Mouse (Mus musculus) urinary bladder, adult 18-20 months (tissue): ENCODE measurements at regions not wholly inside any gene's neighbourhood (a gene's known extent, or its start where the extent isn't known, plus 50 kb on each side); places are given as distances from the start of the nearest gene placed in this dataset.
A peak's percentile ranks its signal among the peaks of the same experiment; 100 is the strongest.

Experiments used
- DNase-seq, 2 experiments: peaks; one replicate each; pipeline ENCODE4 v3.0.0; 2022; ENCODE audit warnings: low spot score in 2 of 2, mixed read lengths in 2 of 2

DNA sequence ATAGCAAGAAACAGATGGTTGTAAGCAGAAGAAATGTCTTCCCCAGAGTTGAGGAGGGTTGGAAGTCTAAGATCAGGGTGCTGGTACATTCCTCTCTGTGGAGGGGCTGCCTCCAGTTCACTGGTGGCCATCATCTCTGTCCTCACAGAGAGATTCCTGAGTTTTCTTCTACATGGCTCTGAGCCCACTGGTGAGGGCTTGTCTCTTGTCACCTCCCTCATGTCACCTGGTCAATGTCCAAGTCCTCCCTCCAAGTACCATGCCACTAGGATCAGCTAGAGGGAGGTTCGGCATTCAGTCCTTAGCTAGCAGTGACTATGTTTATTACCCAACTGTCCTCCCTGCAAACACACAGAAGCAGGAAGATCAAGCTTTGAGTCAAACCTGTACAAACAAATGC, 258.3 kb downstream of the Tgfb2 start:
- DNase-seq, result no peak

DNA sequence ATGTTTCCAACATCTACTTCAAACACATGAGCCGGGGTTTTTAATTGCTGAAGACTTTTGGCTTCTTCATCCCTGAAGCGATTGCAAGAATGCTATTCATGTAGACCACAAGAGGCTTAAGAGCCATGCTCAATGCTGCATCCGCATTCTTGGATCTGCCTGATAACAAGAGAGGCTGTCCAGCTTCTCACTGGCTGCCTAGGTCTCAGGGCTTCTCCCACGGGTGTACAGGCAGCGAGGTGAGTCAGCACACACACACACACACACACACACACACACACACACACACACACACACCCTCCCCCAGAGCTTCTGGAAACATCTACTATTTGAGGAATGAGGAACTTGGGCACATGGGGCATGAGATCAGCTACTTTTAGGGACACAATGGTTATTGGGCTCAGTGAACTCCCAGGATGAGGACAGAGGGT, 261.1 kb downstream of the Tgfb2 start:
- DNase-seq, result peak; percentile 26 to 44

DNA sequence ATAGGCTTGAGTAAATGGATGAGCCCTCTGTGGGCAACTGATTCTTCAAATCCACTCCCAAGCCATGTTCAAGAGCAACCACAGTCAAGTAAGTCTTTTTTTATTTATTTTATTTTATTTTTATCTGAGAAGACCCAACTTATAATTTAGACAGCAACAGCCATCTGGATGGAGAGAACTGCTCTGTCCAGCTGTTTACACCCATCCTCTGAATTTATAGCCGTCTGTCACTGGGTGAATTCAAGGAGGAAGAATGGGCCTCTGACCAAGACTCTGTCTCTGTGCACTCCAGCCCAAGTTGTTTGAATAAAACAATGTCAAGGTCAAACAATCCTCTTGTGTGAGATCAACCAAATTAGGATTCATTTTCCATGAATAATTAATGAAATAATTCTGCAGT, 263.6 kb downstream of the Tgfb2 start:
- DNase-seq, result no peak

DNA sequence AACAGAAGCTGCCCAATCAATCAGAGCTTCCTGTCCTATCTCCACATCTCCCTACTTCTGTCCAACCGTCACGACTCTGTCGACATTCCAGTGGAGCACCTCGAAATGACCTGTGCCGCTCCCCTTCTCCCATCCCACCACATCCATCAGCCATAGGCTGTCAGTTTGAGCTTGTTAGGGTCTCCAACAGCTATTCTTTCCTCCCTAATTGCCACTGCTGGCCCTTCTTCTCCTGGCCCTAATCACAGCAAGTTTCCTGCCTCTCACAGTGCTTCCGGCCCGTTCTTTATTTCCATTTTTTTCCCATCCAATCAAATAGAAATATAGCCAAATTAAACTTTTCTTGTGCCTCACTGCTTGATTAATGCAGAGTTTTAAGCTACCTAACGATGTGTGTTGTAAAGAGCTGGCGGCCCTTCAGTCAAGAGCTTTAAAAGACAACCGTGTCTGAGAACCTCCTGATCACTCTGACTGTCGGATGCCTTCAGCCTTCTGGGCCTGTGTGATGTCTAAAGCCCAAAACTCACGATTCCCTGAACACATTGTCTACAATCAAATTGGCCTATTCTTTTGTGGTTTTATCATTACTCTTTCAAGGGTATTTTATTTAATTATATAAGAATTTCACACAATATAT, 270.3 kb downstream of the Tgfb2 start:
- DNase-seq, result no peak

DNA sequence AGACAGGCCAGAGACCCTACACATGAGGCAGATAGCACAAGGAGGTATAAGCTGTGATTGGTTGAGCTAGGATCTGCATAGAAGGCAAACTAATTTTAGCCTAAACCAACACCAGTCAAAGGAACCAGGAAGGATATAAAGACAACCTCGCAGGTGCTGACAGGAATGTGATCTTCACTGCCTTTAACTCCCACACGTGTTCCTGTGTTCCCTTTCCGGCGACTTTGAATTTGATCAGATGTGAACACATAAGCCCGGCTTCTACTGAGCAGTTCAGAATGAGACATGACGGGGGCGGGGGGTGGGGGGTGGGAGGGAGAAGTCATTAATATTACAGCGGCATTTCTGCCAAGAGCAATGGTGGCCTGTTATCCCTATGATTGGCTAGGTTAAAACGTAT, 271.0 kb downstream of the Tgfb2 start:
- DNase-seq, result no peak

DNA sequence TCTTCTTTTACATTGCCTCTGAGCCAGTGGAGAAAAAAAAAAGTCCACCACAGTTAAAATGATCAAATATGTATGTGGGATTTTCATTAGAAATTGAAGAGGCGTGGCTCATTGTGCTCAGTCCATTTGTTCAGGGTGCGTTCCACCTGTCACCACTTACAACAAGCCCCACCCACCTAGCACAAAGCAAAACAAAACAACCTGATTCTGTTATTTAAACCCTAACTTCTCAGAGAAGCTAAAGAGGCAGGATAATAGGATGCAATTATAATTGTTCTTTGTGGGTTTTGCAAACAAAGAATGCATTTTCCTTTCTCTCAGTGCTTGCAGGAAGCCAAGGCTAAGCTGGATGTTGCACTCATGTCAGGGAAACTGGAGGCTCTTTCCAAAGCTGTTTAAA, 271.8 kb downstream of the Tgfb2 start:
- DNase-seq, result no peak

DNA sequence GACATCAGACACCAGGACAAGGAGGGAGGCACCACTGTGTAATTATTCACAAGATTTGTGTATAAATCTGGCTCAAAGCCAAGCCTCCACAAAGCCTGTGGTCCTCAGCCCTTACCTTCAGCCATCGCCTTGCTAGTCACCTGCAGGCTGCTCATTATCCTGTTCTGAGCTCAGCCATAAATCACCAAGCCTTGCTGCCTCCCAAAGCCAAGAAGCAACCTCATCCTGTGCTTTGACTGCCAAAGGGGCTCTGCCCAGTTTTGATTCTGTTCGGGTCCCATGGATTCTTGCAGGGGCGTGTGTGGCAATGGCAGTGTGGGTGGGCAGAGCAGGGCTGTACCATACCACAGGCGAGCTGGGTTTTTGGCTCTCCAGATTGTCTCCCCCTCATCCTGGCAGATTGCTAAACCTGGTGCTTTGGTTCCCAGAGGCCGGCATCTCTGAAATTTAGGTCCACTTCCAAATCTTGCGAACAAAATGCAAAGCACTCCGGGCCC, 272.6 kb downstream of the Tgfb2 start:
- peak in 1 of 2 experiments; percentile 9 for DNase-seq

DNA sequence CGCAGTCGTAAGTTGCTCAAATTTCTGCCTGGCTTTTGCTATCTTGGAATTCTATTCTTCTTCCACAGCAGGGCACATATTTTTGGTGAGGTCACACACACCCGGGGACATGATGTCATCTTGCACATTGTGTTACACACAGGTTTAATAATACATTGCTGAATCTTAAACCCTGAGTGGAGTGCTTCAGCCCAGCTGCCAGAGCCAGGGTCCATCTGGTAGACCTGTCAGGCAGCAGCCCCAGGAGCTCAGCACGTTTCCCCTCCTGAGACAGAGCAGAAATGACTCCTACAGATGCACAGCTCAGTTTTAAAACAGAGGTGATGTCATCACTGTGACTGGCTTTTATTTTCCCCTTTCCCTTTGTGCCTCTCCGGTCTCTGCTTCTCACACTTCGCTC, 280.4 kb downstream of the Tgfb2 start:
- DNase-seq, result no peak

DNA sequence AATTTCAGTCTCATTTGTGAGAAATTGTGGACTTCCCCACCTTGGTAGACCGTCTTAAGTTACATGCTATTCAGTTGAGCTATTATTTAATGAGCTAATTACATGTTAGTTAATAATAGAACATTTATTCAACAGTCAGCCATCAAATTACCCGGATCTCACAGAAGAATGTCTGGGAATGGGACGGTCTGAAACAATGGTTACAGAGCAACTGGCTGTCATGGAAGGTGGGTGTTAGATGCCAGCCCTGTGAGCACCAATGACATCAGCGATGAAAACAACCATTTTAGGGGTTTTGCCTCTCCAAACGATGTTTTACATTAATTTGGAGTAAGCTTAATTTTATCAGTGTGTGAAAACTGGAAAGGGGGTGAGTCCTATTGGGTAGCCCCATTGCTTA, 281.7 kb downstream of the Tgfb2 start:
- DNase-seq, result no peak

DNA sequence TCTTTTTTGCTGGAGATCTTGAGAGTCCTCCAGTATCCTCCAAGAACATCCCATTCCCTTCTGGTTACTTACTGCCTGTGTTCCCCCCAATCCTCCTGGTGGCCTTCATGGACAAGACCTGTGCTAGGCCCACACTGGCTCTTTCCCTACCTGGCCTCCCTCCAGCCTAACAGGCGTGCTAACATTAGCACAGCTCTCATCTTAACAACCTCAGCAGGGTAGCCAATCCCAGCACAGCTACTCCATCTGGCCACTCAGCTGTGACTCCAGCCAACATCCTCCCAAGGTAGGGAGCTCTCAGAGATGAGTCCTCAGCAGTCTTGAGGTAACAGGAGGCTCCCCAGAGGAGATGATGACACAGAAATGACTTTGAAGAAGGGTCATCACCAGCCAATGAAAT, 288.7 kb downstream of the Tgfb2 start:
- DNase-seq, result no peak

DNA sequence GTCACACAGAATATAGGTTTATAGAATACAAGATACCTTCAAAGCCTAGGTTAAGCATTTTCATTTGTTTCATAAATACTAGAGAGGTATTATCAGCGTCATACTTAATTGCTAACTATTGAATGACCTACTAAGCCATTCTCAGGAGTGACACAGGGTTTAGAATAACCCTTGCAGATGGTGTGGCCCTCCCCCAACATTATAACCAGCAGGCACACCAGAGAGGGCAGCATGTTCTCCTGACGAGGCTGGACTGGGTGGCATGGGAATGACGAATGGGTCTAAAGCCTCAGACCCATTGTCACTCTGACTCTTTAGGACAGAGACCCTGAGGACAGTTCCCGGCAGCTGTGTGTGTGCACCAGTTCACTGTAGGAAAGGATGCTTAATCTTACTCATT, 290.5 kb downstream of the Tgfb2 start:
- DNase-seq, result no peak

DNA sequence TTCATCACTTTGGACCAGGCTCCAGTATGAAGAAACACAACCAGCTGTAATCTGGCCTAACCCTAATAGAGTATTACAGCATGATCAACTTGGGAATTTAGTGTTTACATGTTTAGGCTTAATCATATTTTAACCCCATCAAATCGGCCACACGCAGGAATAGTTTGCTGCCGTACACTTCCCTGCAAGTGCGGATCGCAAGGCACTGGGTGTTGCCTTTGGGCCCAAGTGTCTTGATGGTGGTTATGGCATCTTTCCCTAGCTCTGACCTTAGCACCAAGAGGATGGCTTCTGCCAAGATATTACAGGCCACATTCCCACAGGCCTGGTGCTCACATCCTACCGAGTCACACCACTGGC, 291.9 kb downstream of the Tgfb2 start:
- peak in 1 of 2 experiments; percentile 30 for DNase-seq

DNA sequence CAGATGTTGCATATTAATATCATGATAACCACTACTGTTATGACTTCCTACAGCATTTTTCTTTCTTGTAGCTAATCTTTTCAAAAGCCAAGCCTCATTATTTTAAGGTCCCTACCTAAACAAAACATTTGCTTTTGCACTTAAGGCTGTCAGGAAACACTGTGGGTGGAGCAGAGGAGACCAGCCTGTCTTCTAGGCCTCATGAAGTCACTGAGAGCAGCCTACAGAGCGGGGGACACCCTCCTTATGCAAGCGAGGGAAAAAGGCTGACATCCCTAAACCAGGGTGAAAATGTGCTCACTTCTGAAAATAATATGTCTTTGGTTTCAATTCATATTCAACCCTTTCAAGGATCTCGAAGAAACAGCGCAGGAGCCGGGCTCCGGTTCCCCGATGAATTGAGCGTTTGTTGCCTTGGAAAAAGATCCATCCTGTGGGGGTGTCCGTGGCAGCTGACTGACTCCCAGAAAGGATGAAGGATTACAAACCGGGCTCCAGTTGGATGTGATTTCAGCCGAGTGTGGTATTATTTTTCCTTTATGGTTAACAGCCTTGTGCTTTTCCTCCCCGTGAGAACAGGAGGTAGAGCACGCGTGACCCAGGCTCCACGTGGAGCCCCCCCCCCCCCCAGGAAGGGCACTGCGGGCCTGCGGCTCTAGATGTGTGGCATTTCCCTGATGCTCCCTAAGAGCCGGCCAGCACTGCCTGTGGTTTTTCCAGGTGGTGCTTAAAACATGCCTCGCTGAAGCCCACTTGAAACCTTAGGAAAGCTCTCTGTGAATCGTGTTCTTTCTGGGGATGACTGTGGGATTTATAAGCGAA, 292.5 kb downstream of the Tgfb2 start:
- DNase-seq, result no peak

DNA sequence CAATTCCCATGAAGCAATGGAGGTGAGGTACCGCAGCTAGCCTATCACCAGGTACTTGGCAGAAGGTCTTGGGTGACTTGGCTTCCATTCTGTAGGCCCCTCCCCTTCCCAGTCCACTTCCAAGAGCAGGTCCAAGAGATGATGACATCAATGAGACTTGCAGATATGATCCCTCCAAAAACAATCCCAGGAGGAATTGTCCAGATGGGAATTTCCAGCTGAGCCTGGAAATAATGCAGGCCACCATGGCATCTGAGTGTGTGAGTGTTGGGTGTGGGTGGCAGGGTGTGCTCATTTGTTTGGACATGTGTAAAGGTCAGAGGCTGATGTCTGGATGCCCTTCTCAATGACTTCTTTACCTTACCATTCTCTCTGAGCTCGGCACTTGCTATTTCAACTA, 293.5 kb downstream of the Tgfb2 start:
- DNase-seq, result no peak

DNA sequence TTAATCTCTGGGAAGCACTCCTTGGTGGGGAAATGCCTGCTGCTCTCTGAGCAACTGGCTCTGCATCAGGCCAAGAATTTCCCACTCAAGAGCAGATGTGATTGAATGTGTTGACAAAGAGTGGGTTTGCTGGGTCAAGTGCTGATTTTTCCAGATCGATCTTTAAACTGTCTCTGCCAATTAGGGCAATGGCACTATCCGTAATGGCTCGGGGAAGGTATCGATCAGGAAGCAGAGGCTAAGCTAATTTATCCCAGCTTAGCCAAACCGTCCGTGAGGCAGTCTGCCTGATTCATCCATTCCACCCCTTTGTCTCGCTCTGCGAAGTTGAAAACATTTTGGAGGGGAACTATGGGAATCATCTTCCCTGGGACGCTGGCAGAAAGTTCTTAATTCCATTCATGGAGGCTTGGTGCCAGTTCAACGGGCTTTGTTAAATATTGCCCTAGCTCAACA, 291.9 kb upstream of the Lyplal1 start:
- DNase-seq, result no peak

DNA sequence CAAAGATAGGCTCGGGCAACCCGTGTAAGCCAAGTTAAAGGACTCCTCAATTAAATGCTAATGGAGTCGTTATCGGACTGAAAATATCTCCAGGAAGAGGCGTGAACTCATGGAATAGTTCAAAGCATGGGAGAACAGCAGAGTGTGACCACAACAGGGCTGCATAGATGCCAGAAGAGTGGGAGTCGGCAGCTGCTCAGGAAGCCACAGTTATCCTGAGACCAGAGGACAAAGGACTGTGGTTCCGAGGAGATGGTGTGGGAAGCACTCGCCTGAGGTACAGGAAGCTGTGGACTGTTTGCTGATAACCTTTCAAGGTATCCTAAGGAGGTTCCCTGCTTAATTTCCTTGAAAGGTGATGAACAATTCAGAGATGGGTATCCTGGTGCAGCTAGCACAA, 290.5 kb upstream of the Lyplal1 start:
- DNase-seq, result no peak

DNA sequence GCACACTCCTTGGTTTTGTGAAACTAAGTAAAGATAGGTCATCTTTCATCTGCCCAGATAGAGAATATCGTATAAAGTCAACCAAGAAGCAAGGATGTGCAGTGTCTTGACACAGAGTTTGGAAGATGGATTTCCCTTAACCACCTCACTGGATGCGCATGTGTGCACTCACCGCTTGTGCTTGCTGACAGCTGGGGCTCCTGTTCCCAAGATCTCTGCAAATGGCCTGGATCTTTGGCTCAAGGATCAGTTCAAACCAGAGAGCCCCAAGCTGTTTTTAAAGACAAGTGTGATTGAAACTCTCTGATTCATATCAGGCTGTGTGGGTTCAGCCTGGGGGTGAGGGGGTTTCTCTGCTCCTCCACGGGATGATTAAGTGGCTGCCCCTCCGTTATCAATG, 288.6 kb upstream of the Lyplal1 start:
- DNase-seq, result no peak

DNA sequence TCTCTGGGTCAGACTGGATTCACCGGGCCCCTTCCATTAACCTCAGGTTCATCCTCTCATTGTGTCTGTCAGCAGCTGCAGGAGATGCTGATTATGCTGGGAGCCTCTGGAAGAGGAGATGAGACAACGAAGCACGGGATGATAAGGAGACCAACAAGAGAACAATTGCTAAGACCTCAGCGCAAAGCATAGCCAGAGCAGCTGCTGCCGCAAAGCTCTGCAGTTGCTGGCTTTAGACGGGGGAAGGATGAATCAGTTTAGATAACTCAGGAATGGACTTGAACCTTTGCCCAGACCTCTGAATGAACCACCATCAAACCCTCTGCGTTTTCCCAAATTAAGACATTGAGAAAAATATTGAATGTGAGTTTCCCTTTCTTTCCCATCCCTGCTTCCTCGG, 282.7 kb upstream of the Lyplal1 start:
- DNase-seq, result peak in 1 of 2 experiments; percentile 42

DNA sequence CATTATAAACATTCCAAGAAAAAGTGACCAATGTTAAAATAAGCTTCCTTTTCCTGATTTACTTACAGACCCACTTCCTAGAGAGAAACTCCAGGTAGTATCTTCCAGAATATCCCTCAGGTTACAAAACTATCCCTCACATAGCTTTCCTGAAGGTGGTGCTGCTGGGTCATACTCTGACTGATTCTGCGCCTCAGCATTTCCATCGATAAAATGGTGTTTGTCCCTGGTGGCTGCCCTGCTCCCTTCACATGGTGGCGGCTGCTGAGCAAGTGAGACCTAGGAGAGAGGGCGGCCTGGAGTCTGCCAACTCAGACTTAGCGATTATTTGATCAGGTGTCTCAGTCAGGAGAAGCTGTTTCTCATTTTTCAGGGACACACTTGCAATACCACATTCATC, 275.9 kb upstream of the Lyplal1 start:
- DNase-seq, result peak in 1 of 2 experiments; percentile 11

DNA sequence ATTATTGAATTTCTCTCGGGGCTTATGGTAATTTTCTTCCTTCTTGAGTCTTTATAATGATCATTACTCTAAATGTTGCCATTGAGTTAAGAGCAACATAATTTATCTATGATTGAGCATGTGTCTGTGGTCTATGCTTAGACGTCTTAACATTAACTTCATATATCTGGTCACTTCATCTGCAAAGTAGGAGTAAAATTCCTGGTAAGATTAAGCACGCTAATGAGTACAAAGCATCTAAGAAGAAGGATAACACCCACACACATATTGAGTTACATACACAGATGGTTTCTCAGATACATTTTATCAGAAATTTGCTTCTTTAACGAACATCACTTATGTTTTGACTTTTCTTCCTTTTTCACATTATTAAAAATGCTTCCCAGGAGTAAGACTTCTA, 267.3 kb upstream of the Lyplal1 start:
- DNase-seq, result no peak

DNA sequence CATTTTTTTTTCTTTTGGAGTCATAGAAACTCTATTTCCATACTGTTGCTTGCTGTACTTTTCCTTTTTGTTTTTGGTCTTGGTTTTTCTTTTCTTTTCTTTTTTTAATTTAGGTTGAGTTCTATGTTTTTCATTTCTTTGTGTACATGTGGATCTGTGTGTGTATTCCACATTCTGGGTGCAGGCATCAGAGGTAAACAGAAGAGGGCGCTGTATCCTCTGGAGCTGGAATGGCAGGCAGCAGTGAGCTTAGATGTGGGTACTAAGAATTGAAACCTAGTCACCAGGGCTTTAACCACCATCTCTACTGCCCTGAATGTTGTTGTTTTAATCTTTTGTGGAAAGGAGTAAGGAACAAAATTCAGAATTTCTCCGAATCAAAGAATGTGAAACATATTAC, 266.3 kb upstream of the Lyplal1 start:
- DNase-seq, result no peak

DNA sequence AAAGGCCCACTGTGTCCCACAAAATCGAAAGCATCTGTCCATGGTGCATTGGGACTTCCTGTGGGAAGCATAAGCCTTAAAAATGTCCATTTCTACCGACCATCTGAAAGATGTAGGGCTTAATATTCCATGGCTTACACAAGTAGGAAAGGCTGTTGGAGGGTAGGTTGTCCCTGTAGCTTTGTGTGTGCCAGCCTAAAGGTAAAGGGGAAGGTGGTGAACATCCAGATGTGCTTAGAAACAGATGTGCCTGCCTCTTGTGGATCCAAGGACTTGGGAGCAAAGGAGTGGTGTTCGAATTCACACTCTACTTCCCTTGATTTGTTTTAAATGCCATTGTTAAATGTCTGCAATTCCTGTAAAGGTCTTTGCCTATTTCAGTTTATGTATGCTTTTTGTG, 265.9 kb upstream of the Lyplal1 start:
- DNase-seq, result no peak
